13 mouse cellular contexts compared by ENCODE assay signal in the genomic region with DNA sequence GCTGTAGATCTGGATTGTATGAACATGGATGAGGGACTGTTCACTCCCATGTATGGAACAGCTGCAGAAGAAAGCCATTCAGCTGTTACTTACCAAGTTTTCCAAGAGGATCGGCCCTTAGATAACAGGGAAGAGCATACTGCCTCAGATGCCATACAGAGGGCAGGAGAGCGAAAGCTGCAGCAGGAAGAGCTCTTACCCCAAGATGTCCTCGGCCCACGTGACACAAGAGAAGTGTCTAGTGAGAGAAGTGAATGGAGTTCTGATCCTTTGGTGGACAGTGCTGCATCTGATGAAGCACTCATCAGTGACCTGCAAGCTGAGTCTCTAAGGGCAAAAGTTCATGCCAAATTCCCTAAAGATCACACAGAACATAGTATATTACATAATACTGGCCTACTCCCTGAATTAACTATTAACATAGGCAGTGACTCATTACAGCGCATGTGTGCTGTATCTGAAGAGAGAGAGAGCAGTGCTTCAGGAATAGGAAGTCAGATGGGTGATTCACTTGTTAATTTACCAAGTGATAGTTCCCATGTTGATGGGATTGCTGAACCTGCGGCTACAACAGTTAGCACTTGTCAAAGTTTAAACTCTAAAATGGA. TPM values are rescaled to one million over a fixed set of nuclear protein-coding genes. Genes with fewer than 3 reads are reported as not detected.
DNase-seq lines count a peak whose midpoint lies in the region; ATAC-seq and TF ChIP-seq lines count a peak whose summit lies in the region.
"Had no signal": no experiment of that assay in that cellular context is flagged by ENCODE, and none has a peak within 500 bp of the region (broad histone marks: within the 10 kb centered on the region; RNA-seq: fewer than 3 reads in every experiment).

No protein-coding gene starts in this region.

- no peaks in the 10 kb centered on the region for H3K9me3 ChIP-seq in embryonic facial prominence, embryonic 14.5 days (ENCODE audit: control insufficient read depth, low read length)
- no peaks in the 10 kb centered on the region for H3K9me3 ChIP-seq in embryonic facial prominence, embryonic 10.5 days
- no peaks in the 10 kb centered on the region for H3K9me3 ChIP-seq in limb, embryonic 14.5 days (ENCODE audit: control insufficient read depth, low read length)
- H3K9me3 ChIP-seq in limb, embryonic 10.5 days (replicated peaks): no peaks in the 10 kb centered on the region
- H3K9me3 ChIP-seq in intestine, postnatal 0 days (ENCODE audit: control insufficient read depth): no peaks in the 10 kb centered on the region
- H3K9me3 ChIP-seq: limb, embryonic 13.5 days; neural tube, embryonic 12.5 days had no signal

- no peak overlapping the region for H3K4me3 ChIP-seq in embryonic facial prominence, embryonic 14.5 days (ENCODE audit: low read depth, low read length)
- no peak overlapping the region for H3K4me3 ChIP-seq in embryonic facial prominence, embryonic 10.5 days
- no peak overlapping the region for H3K4me3 ChIP-seq in limb, embryonic 14.5 days (replicated peaks; ENCODE audit: low read length)
- no peak overlapping the region for H3K4me3 ChIP-seq in limb, embryonic 10.5 days
- H3K4me3 ChIP-seq in intestine, postnatal 0 days (ENCODE audit: low read depth, low read length): no peak overlapping the region
- H3K4me3 ChIP-seq in olfactory bulb, adult 2 months (ENCODE audit: insufficient read depth, low read depth, low read length): no peak overlapping the region
- no peak overlapping the region for H3K4me3 ChIP-seq in left cerebral cortex, adult 2 months
- H3K4me3 ChIP-seq: limb, embryonic 13.5 days; neural tube, embryonic 12.5 days had no signal

- ATAC-seq in embryonic facial prominence, embryonic 14.5 days (ENCODE audit: low read depth): peak; percentile 56
- peak; percentile 34; the same call in 1 of the 2 replicates for ATAC-seq in limb, embryonic 14.5 days (ENCODE audit: low FRiP score, low read depth)
- peak; percentile 92 for ATAC-seq in intestine, postnatal 0 days
- ATAC-seq: hindbrain, embryonic 16.5 days had no signal

- H3K9ac ChIP-seq in embryonic facial prominence, embryonic 14.5 days (ENCODE audit: low read depth, low read length): no peak overlapping the region
- no peak overlapping the region for H3K9ac ChIP-seq in limb, embryonic 14.5 days (ENCODE audit: low read depth, low read length, severe bottlenecking)
- H3K9ac ChIP-seq in intestine, postnatal 0 days (ENCODE audit: low read depth, low read length): no peak overlapping the region
- H3K9ac ChIP-seq: limb, embryonic 13.5 days; neural tube, embryonic 12.5 days had no signal

- no peak for TF ChIP-seq CTCF in intestine, postnatal 0 days (IDR thresholded peaks at IDR 0.05; ENCODE audit: low read depth)
- TF ChIP-seq CTCF in olfactory bulb, adult 2 months (IDR thresholded peaks at IDR 0.05; ENCODE audit: insufficient read depth, low read depth, low read length): no peak
- no peak for TF ChIP-seq CTCF in left cerebral cortex, adult 2 months (IDR thresholded peaks at IDR 0.05)

- 94% methylated on average over 6 of the region's 6 CpGs for WGBS in embryonic facial prominence, embryonic 14.5 days
- WGBS in embryonic facial prominence, embryonic 10.5 days: 92% methylated on average over 6 of the region's 6 CpGs
- WGBS in limb, embryonic 14.5 days: 93% methylated on average over 6 of the region's 6 CpGs
- 94% methylated on average over 6 of the region's 6 CpGs for WGBS in limb, embryonic 10.5 days
- 56% methylated on average over 6 of the region's 6 CpGs for WGBS in intestine, postnatal 0 days
- 68% methylated on average over 6 of the region's 6 CpGs for WGBS in olfactory bulb, adult 2 months

- no peak overlapping the region for H3K27ac ChIP-seq in embryonic facial prominence, embryonic 14.5 days (replicated peaks; ENCODE audit: low read depth, low read length)
- H3K27ac ChIP-seq in embryonic facial prominence, embryonic 10.5 days (replicated peaks): no peak overlapping the region
- no peak overlapping the region for H3K27ac ChIP-seq in limb, embryonic 14.5 days (replicated peaks; ENCODE audit: low read depth, low read length)
- no peak overlapping the region for H3K27ac ChIP-seq in limb, embryonic 10.5 days
- peak overlapping the region; percentile 54 for H3K27ac ChIP-seq in intestine, postnatal 0 days (ENCODE audit: low read depth, low read length)
- peak overlapping the region; percentile 23; the same call in 1 of the 2 replicates for H3K27ac ChIP-seq in olfactory bulb, adult 2 months (ENCODE audit: insufficient read depth, low read depth, low read length)
- no peak overlapping the region for H3K27ac ChIP-seq in left cerebral cortex, adult 2 months
- H3K27ac ChIP-seq: limb, embryonic 13.5 days; neural tube, embryonic 12.5 days had no signal

- 0 out of 2 replicates have a peak overlapping the region, but pooled peaks have one; percentile 2 for H3K4me2 ChIP-seq in embryonic facial prominence, embryonic 14.5 days (ENCODE audit: low read depth, low read length)
- H3K4me2 ChIP-seq in limb, embryonic 14.5 days (replicated peaks; ENCODE audit: low read depth, low read length, severe bottlenecking): no peak overlapping the region
- H3K4me2 ChIP-seq in intestine, postnatal 0 days (replicated peaks; ENCODE audit: low read depth): no peak overlapping the region
- H3K4me2 ChIP-seq: limb, embryonic 13.5 days; midbrain, embryonic 11.5 days; neural tube, embryonic 12.5 days had no signal

- intact Hi-C loops in left cerebral cortex, adult 2 months (cut with DNase I): no loop called here

- TF ChIP-seq POLR2A in limb, embryonic 14.5 days (IDR thresholded peaks at IDR 0.05; ENCODE audit: borderline replicate concordance, extremely low read depth, insufficient read depth, insufficient read length): no peak
- no peak for TF ChIP-seq POLR2A in olfactory bulb, adult 2 months (IDR thresholded peaks at IDR 0.05; ENCODE audit: insufficient read depth, low read depth, low read length)

- DNase-seq in embryonic facial prominence, embryonic 14.5 days (ENCODE audit: low spot score): peak; percentile 17
- DNase-seq in embryonic facial prominence, embryonic 10.5 days (ENCODE audit: low spot score): no peak
- DNase-seq in limb, embryonic 14.5 days (ENCODE audit: low spot score): no peak
- no peak for DNase-seq in limb, embryonic 10.5 days (ENCODE audit: low spot score)
- DNase-seq in cerebellum, postnatal 14 days: no peak
- DNase-seq in left cerebral cortex, adult 2 months (ENCODE audit: extremely low spot score in 1 of 2, low spot score in 2 of 2): no peak
- DNase-seq: layer of hippocampus, adult 9-11 months had no signal

- peaks cover 61% of the 10 kb centered on the region for H3K36me3 ChIP-seq in embryonic facial prominence, embryonic 14.5 days (ENCODE audit: control insufficient read depth, insufficient read depth, low read length)
- H3K36me3 ChIP-seq in embryonic facial prominence, embryonic 10.5 days (replicated peaks): peaks cover 76% of the 10 kb centered on the region
- H3K36me3 ChIP-seq in limb, embryonic 14.5 days (ENCODE audit: control insufficient read depth, insufficient read depth, low read length): peaks cover 44% of the 10 kb centered on the region
- H3K36me3 ChIP-seq in limb, embryonic 10.5 days: peaks cover 72% of the 10 kb centered on the region
- H3K36me3 ChIP-seq in intestine, postnatal 0 days (ENCODE audit: control insufficient read depth, insufficient read depth): peaks cover 52% of the 10 kb centered on the region

- no peaks in the 10 kb centered on the region for H3K4me1 ChIP-seq in embryonic facial prominence, embryonic 14.5 days (ENCODE audit: control insufficient read depth, insufficient read depth, low read length)
- no peaks in the 10 kb centered on the region for H3K4me1 ChIP-seq in embryonic facial prominence, embryonic 10.5 days
- H3K4me1 ChIP-seq in limb, embryonic 14.5 days (ENCODE audit: control insufficient read depth, insufficient read depth, low read length): no peaks in the 10 kb centered on the region
- H3K4me1 ChIP-seq in limb, embryonic 10.5 days: no peaks in the 10 kb centered on the region
- H3K4me1 ChIP-seq in intestine, postnatal 0 days (replicated peaks; ENCODE audit: control insufficient read depth, insufficient read depth, low read length): 0 out of 2 replicates have a peak, but pooled peaks cover 4% of the 10 kb centered on the region
- no peaks in the 10 kb centered on the region for H3K4me1 ChIP-seq in olfactory bulb, adult 2 months (ENCODE audit: control insufficient read depth, insufficient read depth, low read length)
- H3K4me1 ChIP-seq: limb, embryonic 13.5 days; neural tube, embryonic 12.5 days had no signal

- no peaks in the 10 kb centered on the region for H3K27me3 ChIP-seq in embryonic facial prominence, embryonic 14.5 days (replicated peaks; ENCODE audit: control insufficient read depth, insufficient read depth, low read length)
- H3K27me3 ChIP-seq in embryonic facial prominence, embryonic 10.5 days (replicated peaks; ENCODE audit: low read depth, poor library complexity, severe bottlenecking): no peaks in the 10 kb centered on the region
- no peaks in the 10 kb centered on the region for H3K27me3 ChIP-seq in limb, embryonic 14.5 days (ENCODE audit: control insufficient read depth, insufficient read depth, low read length)
- H3K27me3 ChIP-seq in limb, embryonic 10.5 days (ENCODE audit: low read depth, poor library complexity, severe bottlenecking): no peaks in the 10 kb centered on the region
- no peaks in the 10 kb centered on the region for H3K27me3 ChIP-seq in intestine, postnatal 0 days (replicated peaks; ENCODE audit: control insufficient read depth, insufficient read depth, low read length)
- H3K27me3 ChIP-seq: limb, embryonic 13.5 days; neural tube, embryonic 12.5 days had no signal

RNA-seq across cellular contexts. Expression of gene Larp4b, which starts 35.1 kb away (rescaled TPM):
- polyA plus RNA-seq in embryonic facial prominence, embryonic 14.5 days (2014; fragmentation: Nextera tagmentation; extraction: Ambion mirVana): 43.7 and 45.1 TPM in 2 replicates
- 34.3 TPM in 2 replicates for polyA plus RNA-seq in embryonic facial prominence, embryonic 10.5 days (2016; fragmentation: Nextera tagmentation; extraction: Ambion mirVana)
- 22.6 and 23.9 TPM in 2 replicates for polyA plus RNA-seq in limb, embryonic 14.5 days (2012; rRNA removed)
- 40.0 and 40.9 TPM in 2 replicates for polyA plus RNA-seq in limb, embryonic 14.5 days (2014; fragmentation: Nextera tagmentation; extraction: Ambion mirVana)
- 28.9 and 31.0 TPM in 2 replicates for polyA plus RNA-seq in limb, embryonic 10.5 days (2016; fragmentation: Nextera tagmentation; extraction: Ambion mirVana)
- polyA plus RNA-seq in intestine, postnatal 0 days (2015; fragmentation: Nextera tagmentation; extraction: Ambion mirVana): 32.5 and 35.8 TPM in 2 replicates
- not detected in 2 replicates for polyA plus RNA-seq in olfactory bulb, adult 2 months (2012; ENCODE audit: insufficient read depth, insufficient read length, low replicate concordance, missing spikeins)
- total RNA-seq in left cerebral cortex, adult 2 months (2021): 10 to 100 TPM; 70.5 to 76.6 TPM

Comparison
In these comparisons a context has a peak if more than half of its experiments do, and no peak if none do; other contexts are left out.
1. ATAC-seq: peak in every context shown above with its lines; median percentile 92 in intestine, postnatal 0 days; 56 in embryonic facial prominence, embryonic 14.5 days; 34 in limb, embryonic 14.5 days.
2. H3K27ac ChIP-seq: peak in intestine, postnatal 0 days (single experiment) and olfactory bulb, adult 2 months (single experiment); none in embryonic facial prominence, embryonic 14.5 days (single experiment), embryonic facial prominence, embryonic 10.5 days (single experiment), limb, embryonic 14.5 days (single experiment), limb, embryonic 10.5 days (single experiment) and left cerebral cortex, adult 2 months (single experiment).